Mouse (Mus musculus): ENCODE measurements around the gene Etl4. TPM values are rescaled to one million over a fixed set of nuclear protein-coding genes. Genes with fewer than 3 reads are reported as not detected.
"Not testable (repeated sequence)": the region's sequence is repeated elsewhere in the genome, so short reads cannot be mapped to it uniquely, and the experiment has no call there.

Gene Etl4
- polyA plus RNA-seq, 1 experiment from 2014 or later, result 5.9 TPM

- not testable (repeated sequence) for H3K9ac ChIP-seq
Measured at GRCm38 (mm10) chr2:20176456-20177184, 267.0 kb downstream of the Etl4 start.

GRCm38 (mm10) chr2:20177236-20177635, 267.7 kb downstream of the Etl4 start:
- 73% methylated on average over 3 of the region's 3 CpGs for WGBS (ENCODE audit: insufficient replicate concordance)
- not testable (repeated sequence) for H3K9me3 ChIP-seq (replicated peaks); H3K9ac ChIP-seq; ATAC-seq; H3K27ac ChIP-seq; H3K4me3 ChIP-seq; H3K36me3 ChIP-seq; H3K4me1 ChIP-seq; H3K4me2 ChIP-seq; H3K27me3 ChIP-seq (replicated peaks)

More at GRCm38 (mm10) chr2:20176456-20177184, 267.0 kb downstream of the Etl4 start:
- WGBS (ENCODE audit: insufficient replicate concordance), result 56% methylated on average over 6 of the region's 6 CpGs
- ATAC-seq; H3K27me3 ChIP-seq (replicated peaks); H3K9me3 ChIP-seq (replicated peaks); H3K4me3 ChIP-seq; H3K27ac ChIP-seq; H3K4me2 ChIP-seq; H3K4me1 ChIP-seq; H3K36me3 ChIP-seq: not testable (repeated sequence)

- H3K9me3 ChIP-seq (replicated peaks); H3K27me3 ChIP-seq (replicated peaks); H3K36me3 ChIP-seq; H3K4me3 ChIP-seq; H3K9ac ChIP-seq; H3K27ac ChIP-seq; H3K4me2 ChIP-seq; ATAC-seq; H3K4me1 ChIP-seq: not testable (repeated sequence)
- WGBS (ENCODE audit: insufficient replicate concordance), result 66% methylated on average over 5 of the region's 5 CpGs
Measured at GRCm38 (mm10) chr2:20180561-20180960, 271.0 kb downstream of the Etl4 start.

- not testable (repeated sequence) for H3K4me1 ChIP-seq; ATAC-seq; H3K27ac ChIP-seq; H3K9ac ChIP-seq; H3K4me3 ChIP-seq; H3K27me3 ChIP-seq (replicated peaks); H3K9me3 ChIP-seq (replicated peaks); H3K36me3 ChIP-seq; H3K4me2 ChIP-seq
- WGBS (ENCODE audit: insufficient replicate concordance), result 74% methylated on average over 7 of the region's 7 CpGs
Measured at GRCm38 (mm10) chr2:20187223-20187622, 277.6 kb downstream of the Etl4 start.

GRCm38 (mm10) chr2:20203011-20203410, 293.4 kb downstream of the Etl4 start:
- Histone ChIP-seq H3K4me3 (no peak overlapping the region), H3K9ac (no peak overlapping the region), H3K36me3 (no peaks in the 10 kb centered on the region), H3K27me3 (replicated peaks) (no peaks in the 10 kb centered on the region), H3K4me1 (no peaks in the 10 kb centered on the region), H3K9me3 (replicated peaks) (no peaks in the 10 kb centered on the region), H3K4me2 (no peak overlapping the region), H3K27ac (no peak overlapping the region)
- no peak for ATAC-seq
- WGBS (ENCODE audit: insufficient replicate concordance), result 62% methylated on average over 7 of the region's 7 CpGs

- no peak for ATAC-seq
- 17% methylated on average over 1 of the region's 1 CpGs for WGBS (ENCODE audit: insufficient replicate concordance)
- no peaks in the 10 kb centered on the region for H3K36me3 ChIP-seq
Measured at GRCm38 (mm10) chr2:20206647-20207046, 297.1 kb downstream of the Etl4 start.

GRCm38 (mm10) chr2:20208683-20209194, 299.2 kb downstream of the Etl4 start:
- Histone ChIP-seq H3K4me1 (no peaks in the 10 kb centered on the region), H3K27ac (no peak overlapping the region), H3K4me2 (no peak overlapping the region), H3K9me3 (replicated peaks) (no peaks in the 10 kb centered on the region), H3K9ac (no peak overlapping the region), H3K4me3 (no peak overlapping the region), H3K27me3 (replicated peaks) (no peaks in the 10 kb centered on the region), H3K36me3 (no peaks in the 10 kb centered on the region)
- no peak for ATAC-seq
- WGBS (ENCODE audit: insufficient replicate concordance), result 61% methylated on average over 3 of the region's 3 CpGs

More at GRCm38 (mm10) chr2:20206647-20207046, 297.1 kb downstream of the Etl4 start:
- Histone ChIP-seq H3K4me2 (no peak overlapping the region), H3K27ac (no peak overlapping the region), H3K27me3 (replicated peaks) (no peaks in the 10 kb centered on the region), H3K9ac (no peak overlapping the region), H3K4me1 (no peaks in the 10 kb centered on the region), H3K9me3 (replicated peaks) (no peaks in the 10 kb centered on the region), H3K4me3 (no peak overlapping the region)

GRCm38 (mm10) chr2:20209359-20209758, 299.8 kb downstream of the Etl4 start:
- no peak for ATAC-seq
- no peaks in the 10 kb centered on the region for H3K36me3 ChIP-seq
- no peak overlapping the region for H3K9ac ChIP-seq
- no peak overlapping the region for H3K4me3 ChIP-seq
- H3K27me3 ChIP-seq (replicated peaks), result no peaks in the 10 kb centered on the region
- 50% methylated on average over 4 of the region's 4 CpGs for WGBS (ENCODE audit: insufficient replicate concordance)
- no peaks in the 10 kb centered on the region for H3K9me3 ChIP-seq (replicated peaks)
- H3K27ac ChIP-seq, result no peak overlapping the region
- no peak overlapping the region for H3K4me2 ChIP-seq
- no peaks in the 10 kb centered on the region for H3K4me1 ChIP-seq

- no peak overlapping the region for H3K4me2 ChIP-seq
- no peaks in the 10 kb centered on the region for H3K36me3 ChIP-seq
- no peak for ATAC-seq
- no peak overlapping the region for H3K27ac ChIP-seq
- H3K9me3 ChIP-seq (replicated peaks), result no peaks in the 10 kb centered on the region
- no peaks in the 10 kb centered on the region for H3K4me1 ChIP-seq
- WGBS (ENCODE audit: insufficient replicate concordance), result 71% methylated on average over 2 of the region's 2 CpGs
- no peak overlapping the region for H3K9ac ChIP-seq
- no peaks in the 10 kb centered on the region for H3K27me3 ChIP-seq (replicated peaks)
- H3K4me3 ChIP-seq, result no peak overlapping the region
Measured at GRCm38 (mm10) chr2:20216275-20216674, 306.7 kb downstream of the Etl4 start.

- no peaks in the 10 kb centered on the region for H3K36me3 ChIP-seq
- no peak overlapping the region for H3K4me2 ChIP-seq
- no peak overlapping the region for H3K27ac ChIP-seq
- H3K9ac ChIP-seq, result no peak overlapping the region
- WGBS (ENCODE audit: insufficient replicate concordance), result 71% methylated on average over 5 of the region's 5 CpGs
- H3K27me3 ChIP-seq (replicated peaks), result no peaks in the 10 kb centered on the region
- no peak for ATAC-seq
- no peaks in the 10 kb centered on the region for H3K4me1 ChIP-seq
- no peaks in the 10 kb centered on the region for H3K9me3 ChIP-seq (replicated peaks)
- no peak overlapping the region for H3K4me3 ChIP-seq
Measured at GRCm38 (mm10) chr2:20216686-20217437, 307.3 kb downstream of the Etl4 start.

GRCm38 (mm10) chr2:20231371-20231770, 321.8 kb downstream of the Etl4 start:
- Histone ChIP-seq H3K27me3 (replicated peaks) (no peaks in the 10 kb centered on the region), H3K4me3 (no peak overlapping the region), H3K4me2 (no peak overlapping the region), H3K4me1 (no peaks in the 10 kb centered on the region), H3K36me3 (no peaks in the 10 kb centered on the region), H3K27ac (no peak overlapping the region), H3K9me3 (replicated peaks) (no peaks in the 10 kb centered on the region), H3K9ac (no peak overlapping the region)
- WGBS (ENCODE audit: insufficient replicate concordance), result 57% methylated on average over 4 of the region's 4 CpGs
- no peak for ATAC-seq

GRCm38 (mm10) chr2:20248043-20248664, 338.6 kb downstream of the Etl4 start:
- no peak overlapping the region for H3K4me3 ChIP-seq
- WGBS (ENCODE audit: insufficient replicate concordance), result 37% methylated on average over 4 of the region's 4 CpGs
- ATAC-seq, result no peak
- no peaks in the 10 kb centered on the region for H3K9me3 ChIP-seq (replicated peaks)
- H3K4me1 ChIP-seq, result no peaks in the 10 kb centered on the region
- no peaks in the 10 kb centered on the region for H3K36me3 ChIP-seq
- H3K27me3 ChIP-seq (replicated peaks), result no peaks in the 10 kb centered on the region
- no peak overlapping the region for H3K4me2 ChIP-seq
- H3K27ac ChIP-seq, result no peak overlapping the region
- H3K9ac ChIP-seq, result no peak overlapping the region
